Mouse (Mus musculus): ENCODE measurements around the gene Usp2.
A peak's percentile ranks its signal among the peaks of the same experiment; 100 is the strongest.

Gene Usp2

GRCm38 (mm10) chr9:44046426-44046825 lies 20.4 kb upstream of the Usp2 start:
- DNase-seq = no peak

- no peak for DNase-seq
These were observed 19.8 kb upstream of the Usp2 start for GRCm38 (mm10) chr9:44047071-44047470.

- no peak for DNase-seq
These were observed 19.0 kb upstream of the Usp2 start for GRCm38 (mm10) chr9:44047571-44048490.

GRCm38 (mm10) chr9:44048541-44049380 lies 18.1 kb upstream of the Usp2 start:
- DNase-seq = no peak

GRCm38 (mm10) chr9:44049381-44050165 lies 17.2 kb upstream of the Usp2 start:
- no peak for DNase-seq

GRCm38 (mm10) chr9:44052855-44053254 lies 14.0 kb upstream of the Usp2 start:
- DNase-seq = no peak

- no peak for DNase-seq
These were observed 12.9 kb upstream of the Usp2 start for GRCm38 (mm10) chr9:44053936-44054335.

GRCm38 (mm10) chr9:44058606-44059005 lies 8.2 kb upstream of the Usp2 start:
- DNase-seq = no peak

GRCm38 (mm10) chr9:44065177-44065576 lies 1.6 kb upstream of the Usp2 start:
- DNase-seq = no peak

GRCm38 (mm10) chr9:44067241-44067959 lies 579 bp downstream of the Usp2 start:
- no peak for DNase-seq

- DNase-seq = no peak
These were observed 1.1 kb downstream of the Usp2 start for GRCm38 (mm10) chr9:44067960-44068330.

GRCm38 (mm10) chr9:44069252-44069651 lies 2.4 kb downstream of the Usp2 start:
- no peak for DNase-seq

GRCm38 (mm10) chr9:44070113-44070843 lies 3.5 kb downstream of the Usp2 start:
- no peak for DNase-seq

- DNase-seq = no peak
These were observed 4.0 kb downstream of the Usp2 start for GRCm38 (mm10) chr9:44070844-44071231.

- no peak for DNase-seq
These were observed 5.2 kb downstream of the Usp2 start for GRCm38 (mm10) chr9:44071914-44072598.

GRCm38 (mm10) chr9:44072599-44072915 lies 5.7 kb downstream of the Usp2 start:
- DNase-seq = no peak

GRCm38 (mm10) chr9:44073115-44073514 lies 6.3 kb downstream of the Usp2 start:
- DNase-seq = peak; percentile 64

- DNase-seq = peak in 1 of 2 experiments; percentile 56
These were observed 7.8 kb downstream of the Usp2 start for GRCm38 (mm10) chr9:44074395-44075275.

- DNase-seq = no peak
These were observed 8.6 kb downstream of the Usp2 start for GRCm38 (mm10) chr9:44075276-44075995.
